Mouse (Mus musculus) urinary bladder, adult 2 months (tissue): ENCODE data around the gene Cpsf6. TPM values are rescaled to one million over a fixed set of nuclear protein-coding genes. Genes with fewer than 3 reads are reported as not detected.

Experiments used
- DNase-seq: peaks from one replicate; pipeline ENCODE4 v3.0.0; 2022; ENCODE audit warnings: low spot score
- polyA plus RNA-seq: library from polyadenylated mRNA; depleted of rRNA; stranded (reverse); fragments of >200 nt; gene quantifications from 2 replicates; pipeline ENCODE4 v1.2.3, GENCODE M21; 2012; rRNA removed

The Cpsf6 gene
- polyA plus RNA-seq, 1 experiment: 43.5 TPM

DNA sequence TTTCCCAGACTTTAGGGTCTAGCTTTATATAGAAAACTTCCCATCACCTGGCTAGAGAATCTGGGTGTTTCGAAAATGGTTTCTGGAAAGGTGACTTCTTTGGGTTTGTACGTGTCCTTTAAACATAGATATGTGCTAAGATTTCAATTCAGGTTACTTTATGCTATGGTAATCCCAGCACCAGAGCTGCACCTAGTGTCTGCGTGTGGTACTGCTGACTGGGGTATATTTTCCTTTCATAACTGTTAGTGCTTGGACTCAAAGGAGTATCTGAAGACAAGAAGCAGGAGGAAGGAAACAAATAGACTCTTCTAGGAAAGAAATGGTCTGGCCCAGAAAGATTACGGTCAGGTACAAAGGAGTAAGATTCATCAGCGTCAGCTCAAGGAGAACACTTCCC is 49.3 kb downstream of the Cpsf6 start:
- no peak for DNase-seq

DNA sequence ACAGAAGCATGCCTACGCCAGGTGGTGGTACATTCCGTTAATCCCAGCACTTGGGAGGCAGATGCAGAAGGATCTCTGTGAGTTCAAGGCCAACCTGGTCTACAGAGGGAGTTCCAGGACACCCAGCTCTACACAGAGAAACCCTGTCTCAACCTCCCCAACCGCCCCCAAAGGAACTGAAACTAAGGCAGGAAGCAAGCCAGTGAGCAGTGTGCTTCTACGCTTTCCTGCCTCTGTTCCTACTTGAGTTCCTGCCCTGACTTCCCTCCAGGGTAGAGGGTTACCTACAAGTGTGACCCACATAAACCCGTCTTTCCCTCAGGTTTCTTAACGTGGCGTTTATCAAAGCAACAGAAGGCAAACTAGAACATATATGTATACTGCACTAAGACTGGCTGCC is 56.0 kb downstream of the Cpsf6 start:
- DNase-seq: no peak

DNA sequence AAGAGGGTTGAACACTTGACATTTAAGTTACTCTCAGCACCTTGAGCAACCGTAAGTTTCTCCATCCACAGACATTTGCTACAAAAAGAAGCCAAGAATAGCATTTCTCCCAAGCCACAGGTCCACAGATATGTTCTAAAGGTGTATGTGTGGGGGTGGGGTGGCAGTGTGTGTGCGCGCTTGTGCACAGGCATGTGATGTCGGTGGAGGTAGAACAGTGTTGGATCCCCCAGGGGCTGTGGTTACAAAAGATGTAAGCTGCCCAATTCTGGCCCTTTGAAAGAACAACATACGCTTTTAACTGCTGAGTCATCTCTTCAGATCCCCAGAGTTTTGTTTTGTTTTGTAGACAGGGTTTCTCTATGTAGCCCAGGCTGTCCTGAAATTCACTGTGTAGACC is 57.2 kb downstream of the Cpsf6 start:
- DNase-seq: no peak

DNA sequence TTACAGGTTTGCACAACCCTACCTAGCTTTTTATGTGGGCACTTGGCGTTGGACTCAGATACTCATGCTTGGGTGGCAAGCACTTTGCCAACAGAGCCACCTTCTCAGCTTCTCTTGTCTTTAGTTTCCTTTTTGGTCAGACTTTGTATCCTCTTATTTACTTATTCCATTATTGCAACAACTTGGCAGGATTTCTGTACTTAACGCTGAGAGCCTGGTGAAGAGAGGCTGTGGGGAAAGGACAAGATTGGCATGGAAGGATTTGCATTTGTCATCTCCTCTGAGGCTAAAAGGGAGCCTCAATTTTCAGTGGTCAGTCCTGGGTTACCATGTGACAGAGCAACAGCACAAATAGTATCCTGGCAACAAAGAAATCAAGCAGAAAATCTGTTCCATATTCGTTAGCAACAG is 59.2 kb downstream of the Cpsf6 start:
- DNase-seq: no peak

DNA sequence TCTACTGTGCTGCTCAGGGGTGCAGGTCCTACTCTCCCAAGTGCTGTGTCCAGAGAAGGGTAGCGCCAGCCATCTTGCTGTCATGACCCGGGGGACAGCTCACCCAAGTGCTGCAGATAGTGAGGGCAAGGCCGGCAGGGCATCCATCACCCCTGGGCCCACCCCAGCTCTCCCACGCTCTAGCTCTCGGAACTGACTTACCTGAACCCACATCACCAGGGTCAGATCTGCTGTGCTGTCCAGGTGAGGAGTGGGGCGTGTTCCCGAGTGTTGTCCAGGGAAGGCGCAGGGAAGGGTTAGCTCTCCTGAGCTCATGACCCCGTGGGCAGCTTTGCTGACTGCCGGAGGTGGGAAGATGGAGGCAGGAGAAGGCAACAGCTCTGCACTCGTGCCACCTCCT is 63.4 kb downstream of the Cpsf6 start:
- no peak for DNase-seq

DNA sequence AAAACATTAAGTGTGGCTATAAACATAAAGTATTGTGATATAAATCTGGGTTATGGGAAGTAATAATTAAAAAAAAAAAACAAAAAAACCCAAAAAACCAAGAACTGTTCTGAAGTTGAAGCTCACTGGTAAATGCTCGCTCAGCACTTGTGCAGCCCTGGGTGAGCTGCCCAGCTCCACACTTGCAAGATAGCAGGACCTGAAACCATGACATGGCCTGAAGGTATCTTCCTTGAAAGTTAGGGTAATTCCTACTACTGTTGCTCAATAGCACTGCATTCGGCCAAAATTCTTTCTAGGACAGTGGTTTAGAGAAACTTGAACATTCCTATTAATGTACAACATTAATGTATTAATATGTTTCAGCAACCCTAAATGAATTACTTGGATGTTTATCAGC is 66.7 kb downstream of the Cpsf6 start:
- no peak for DNase-seq

DNA sequence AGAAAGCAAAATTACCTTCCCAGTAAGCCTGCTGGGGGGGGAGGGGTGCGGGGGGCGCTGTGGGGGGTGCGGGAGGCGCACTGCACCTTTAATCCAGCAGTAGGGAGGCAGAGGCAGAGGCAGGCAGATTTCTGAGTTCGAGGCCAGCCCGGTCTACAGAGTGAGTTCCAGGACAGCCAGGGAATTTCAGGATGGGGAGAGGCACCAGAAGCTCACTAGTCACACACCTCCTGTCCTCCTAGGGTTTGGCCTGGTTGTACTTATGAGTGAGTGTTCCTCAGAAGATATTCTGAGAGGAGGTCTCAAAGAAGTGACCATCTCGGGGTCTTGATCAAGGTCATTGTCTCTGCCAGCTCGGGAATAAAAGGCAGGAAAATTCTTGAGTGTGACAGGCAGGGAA is 67.6 kb downstream of the Cpsf6 start:
- no peak for DNase-seq

DNA sequence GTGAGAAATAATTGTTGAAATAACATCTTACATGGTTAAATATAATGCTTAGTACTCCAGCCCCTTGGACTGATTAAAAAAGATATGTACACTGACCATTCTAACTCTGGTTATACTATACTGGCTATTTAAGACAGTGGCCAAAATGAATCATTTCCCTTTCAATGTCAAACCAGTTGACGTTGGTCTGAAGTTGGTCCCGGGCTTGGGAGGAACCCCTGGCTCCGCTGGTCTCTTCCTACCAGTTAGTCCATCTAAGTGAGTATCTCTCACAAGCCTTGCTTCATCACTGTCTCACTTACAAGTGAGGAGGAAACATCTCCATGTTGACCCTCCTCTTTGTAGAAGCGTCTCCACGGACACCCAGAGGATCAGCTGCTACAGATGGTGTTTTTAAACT is 75.4 kb downstream of the Cpsf6 start:
- DNase-seq: no peak

DNA sequence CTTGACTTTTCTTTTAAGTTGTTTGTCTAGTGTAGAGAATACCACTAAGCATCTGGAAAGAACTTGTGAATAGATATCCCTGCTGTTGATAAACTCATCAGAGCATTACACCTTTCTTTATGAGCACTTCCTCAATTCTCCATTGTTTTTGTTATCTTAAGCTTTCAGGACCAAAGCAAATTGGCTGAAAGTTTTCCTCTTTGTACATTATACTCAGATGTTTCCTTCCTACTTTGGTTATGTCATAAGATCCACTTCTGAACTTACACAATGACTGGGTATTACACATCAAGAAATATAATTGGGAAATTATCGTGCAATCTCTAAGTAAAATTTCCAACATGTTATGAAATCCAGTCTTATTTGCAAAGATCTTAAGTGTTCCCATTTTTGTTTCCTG is 78.1 kb downstream of the Cpsf6 start:
- DNase-seq: no peak

DNA sequence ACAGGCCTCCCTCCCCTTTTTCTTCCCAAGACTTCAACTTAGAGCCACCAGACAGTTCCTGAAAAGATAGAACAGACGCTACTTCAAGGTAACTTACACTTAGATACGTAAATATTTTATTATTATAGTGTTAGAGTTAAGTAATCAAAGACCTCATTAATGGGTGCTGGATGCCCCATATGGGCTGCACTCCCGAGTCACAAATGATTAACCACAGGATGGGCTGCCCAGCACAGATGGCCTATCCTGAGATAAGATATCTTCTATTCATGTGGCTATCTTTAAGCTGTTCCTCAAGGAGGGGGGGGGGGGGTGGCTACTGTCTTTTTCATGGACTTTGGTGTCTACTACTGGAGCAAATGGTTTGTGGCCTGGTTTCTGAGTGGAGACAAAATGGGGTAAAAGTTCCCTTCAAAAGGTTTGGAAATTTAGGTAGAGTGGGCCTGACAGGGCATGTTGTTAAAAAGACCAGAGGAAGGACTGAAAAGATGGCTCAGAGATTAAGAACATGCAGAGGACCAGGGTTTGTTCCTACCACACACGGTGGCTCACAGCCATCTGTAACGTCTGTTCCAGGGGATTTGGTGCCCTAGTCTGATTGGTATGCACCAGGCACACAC is 79.8 kb downstream of the Cpsf6 start:
- no peak for DNase-seq

DNA sequence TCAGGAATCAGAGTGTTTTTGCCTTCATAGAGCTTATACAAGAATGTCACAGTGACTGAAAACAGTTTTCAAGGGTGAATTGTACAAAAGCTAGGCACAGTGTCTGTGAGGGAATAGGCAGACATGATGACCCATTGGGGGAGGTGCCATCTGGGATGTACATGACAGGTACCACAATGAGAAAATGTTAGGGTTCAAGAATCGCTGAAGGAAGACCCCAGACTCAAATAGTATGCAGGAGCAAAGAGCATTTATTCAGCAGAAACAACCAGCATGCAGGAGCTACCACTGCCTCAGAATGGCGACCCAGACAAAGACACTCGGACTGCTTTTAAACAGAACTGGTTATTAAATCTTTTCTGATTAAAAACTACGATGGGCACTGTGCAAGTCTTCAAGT is 80.7 kb downstream of the Cpsf6 start:
- no peak for DNase-seq

DNA sequence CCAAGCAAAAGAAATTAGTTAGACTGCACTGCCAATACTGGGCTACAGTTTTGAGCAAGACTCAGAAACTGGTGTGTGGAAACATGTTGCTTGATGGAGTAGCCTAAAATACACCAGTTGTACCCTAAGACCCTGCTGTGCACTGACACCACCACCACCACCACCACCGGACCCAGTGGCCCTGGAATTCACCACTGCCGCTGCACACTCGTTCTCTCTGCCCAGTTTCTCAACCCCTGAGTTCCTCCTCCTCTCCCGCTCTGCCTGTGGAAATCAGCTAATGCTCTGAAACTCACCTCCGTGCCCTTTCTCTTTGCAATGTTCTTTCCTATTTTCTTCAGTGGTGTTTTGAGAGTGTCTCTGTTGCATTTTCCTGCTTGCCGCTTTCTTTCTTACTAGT is 81.5 kb downstream of the Cpsf6 start:
- DNase-seq: no peak

Other genes starting within 250 kb of the Cpsf6 start
- 21.5 and 23.9 TPM in 2 replicates for gene Frs2, start 231.5 kb downstream of the Cpsf6 start, polyA plus RNA-seq
- gene Yeats4, start 155.5 kb downstream of the Cpsf6 start, polyA plus RNA-seq: 33.5 and 37.8 TPM in 2 replicates
- gene 9530003J23Rik, start 141.3 kb downstream of the Cpsf6 start, polyA plus RNA-seq: not detected in 2 replicates
- 437 and 439 TPM in 2 replicates for gene Lyz2, start 97.7 kb downstream of the Cpsf6 start, polyA plus RNA-seq
- 9.3 and 12.6 TPM in 2 replicates for gene Lyz1, start 87.1 kb downstream of the Cpsf6 start, polyA plus RNA-seq
- 3.8 and 4.1 TPM in 2 replicates for gene Cpm, start 249.5 kb upstream of the Cpsf6 start, polyA plus RNA-seq